Mouse (Mus musculus) urinary bladder, adult 2 months (tissue): ENCODE data around the gene Ak6. TPM values are rescaled to one million over a fixed set of nuclear protein-coding genes. Genes with fewer than 3 reads are reported as not detected.

Experiments
- DNase-seq: peaks from one replicate; pipeline ENCODE4 v3.0.0; 2022; ENCODE audit warnings: low spot score
- polyA plus RNA-seq: library from polyadenylated mRNA; depleted of rRNA; stranded (reverse); fragments of >200 nt; gene quantifications from 2 replicates; pipeline ENCODE4 v1.2.3, GENCODE M21; 2012; rRNA removed

Ak6 gene
- polyA plus RNA-seq: 122 and 135 TPM in 2 replicates

- peak; percentile 98 for DNase-seq
These were observed at the start of gene Ak6, which contains the start of gene Rad17 for GRCm38 (mm10) chr13:100650550-100651438. Gene Ak6, plus strand, starts transcription at chr13:100650979. Gene Rad17, minus strand, starts transcription at chr13:100651051.

GRCm38 (mm10) chr13:100601034-100601433 lies 49.7 kb upstream of the Ak6 start:
- DNase-seq: no peak

- DNase-seq: no peak
These were observed 48.4 kb upstream of the Ak6 start for GRCm38 (mm10) chr13:100602239-100602902.

GRCm38 (mm10) chr13:100603031-100603737 lies 47.6 kb upstream of the Ak6 start:
- no peak for DNase-seq

DNA sequence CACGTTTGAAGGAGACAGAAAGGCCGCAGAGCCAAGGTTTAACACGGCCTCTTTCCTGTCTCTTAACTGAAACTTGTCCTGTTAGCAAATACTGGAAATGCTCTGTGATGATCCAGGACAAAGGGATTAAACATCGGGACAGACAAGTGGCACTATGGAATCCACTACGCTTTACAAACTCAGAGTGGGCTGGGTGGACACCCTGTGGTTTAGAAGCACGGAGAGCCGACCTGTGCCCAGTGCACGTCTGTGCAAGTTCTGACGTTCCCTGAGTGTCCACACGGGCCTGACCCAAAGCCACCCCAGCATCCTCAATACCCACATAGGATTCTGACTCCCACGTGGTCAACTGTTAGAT lies 47.1 kb upstream of the Ak6 start:
- DNase-seq: no peak

DNA sequence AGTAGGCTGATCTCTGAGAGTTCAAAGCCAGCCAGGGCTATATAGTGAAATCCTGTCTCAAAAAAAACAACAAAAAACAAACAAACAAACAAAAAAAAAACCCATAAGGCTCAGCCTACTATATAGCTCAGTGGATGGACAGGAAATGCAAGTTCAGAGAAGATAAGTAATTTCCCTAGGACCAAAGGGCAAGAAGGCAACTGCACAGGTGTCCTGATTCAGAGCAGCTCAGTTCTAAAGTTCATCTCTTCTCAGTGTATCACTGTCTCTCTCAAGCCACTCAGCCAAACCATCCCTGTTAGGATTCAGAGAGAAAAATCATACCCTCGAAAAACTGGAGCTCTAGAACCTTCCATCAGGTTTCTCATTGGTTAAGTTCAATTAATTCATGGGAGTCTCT lies 44.9 kb upstream of the Ak6 start:
- no peak for DNase-seq

DNA sequence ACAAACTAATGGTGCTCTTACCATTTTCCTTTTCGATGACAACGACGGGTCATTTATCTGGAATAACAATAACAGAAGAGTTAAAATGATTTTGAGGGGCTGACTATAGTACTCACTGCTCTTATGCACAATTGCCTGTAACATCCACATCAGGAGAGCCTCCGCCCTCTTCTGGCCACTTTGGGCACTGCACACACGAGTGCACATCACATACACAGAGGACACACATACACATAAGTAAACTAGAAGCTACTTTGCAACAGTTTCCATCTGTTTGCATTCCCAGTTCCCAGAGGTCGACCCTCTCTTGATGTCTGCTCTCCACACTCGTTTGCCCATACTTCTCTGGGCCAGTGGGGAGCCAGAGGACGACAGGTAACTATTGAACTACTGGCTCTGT lies 43.0 kb upstream of the Ak6 start:
- DNase-seq: no peak

DNA sequence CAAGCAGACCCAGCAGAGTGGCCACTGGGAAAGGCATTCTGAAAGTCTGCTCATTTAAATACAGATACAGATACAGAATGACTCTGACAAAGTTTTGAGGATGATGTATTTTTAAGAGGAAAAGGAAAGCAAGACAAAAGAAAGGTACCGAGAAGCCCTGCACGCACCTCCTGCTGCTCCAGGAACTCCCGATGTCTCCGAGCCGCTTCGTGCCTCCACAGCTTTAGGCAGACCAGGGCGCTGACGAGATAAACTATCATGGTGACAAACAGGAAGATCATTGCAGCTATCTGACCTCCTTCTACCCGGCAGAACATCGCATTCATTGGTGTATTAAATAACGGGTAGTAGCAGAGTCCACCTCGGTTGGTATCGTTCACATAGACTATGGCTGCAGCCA lies 39.5 kb upstream of the Ak6 start:
- DNase-seq: no peak

DNA sequence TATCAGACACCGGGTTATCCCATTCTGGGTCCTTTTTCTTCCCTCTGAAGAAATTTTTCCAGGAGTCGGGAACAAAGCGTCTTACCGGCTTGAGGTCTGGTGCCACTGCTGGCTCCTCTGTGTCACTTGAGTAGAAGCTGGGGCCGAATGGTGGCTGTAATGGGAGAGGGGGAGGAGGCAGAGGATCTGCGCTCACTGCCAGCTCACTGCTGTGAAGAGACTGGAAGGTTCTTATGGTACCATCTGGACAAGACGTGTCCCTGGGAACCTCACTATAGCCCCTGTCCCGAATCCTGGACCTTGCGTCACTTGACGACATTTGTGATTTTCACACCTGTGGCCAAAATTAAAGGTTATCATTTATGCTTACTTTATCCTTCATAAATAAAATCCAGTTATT lies 38.5 kb upstream of the Ak6 start:
- no peak for DNase-seq

GRCm38 (mm10) chr13:100612903-100613302 lies 37.9 kb upstream of the Ak6 start:
- no peak for DNase-seq

DNA sequence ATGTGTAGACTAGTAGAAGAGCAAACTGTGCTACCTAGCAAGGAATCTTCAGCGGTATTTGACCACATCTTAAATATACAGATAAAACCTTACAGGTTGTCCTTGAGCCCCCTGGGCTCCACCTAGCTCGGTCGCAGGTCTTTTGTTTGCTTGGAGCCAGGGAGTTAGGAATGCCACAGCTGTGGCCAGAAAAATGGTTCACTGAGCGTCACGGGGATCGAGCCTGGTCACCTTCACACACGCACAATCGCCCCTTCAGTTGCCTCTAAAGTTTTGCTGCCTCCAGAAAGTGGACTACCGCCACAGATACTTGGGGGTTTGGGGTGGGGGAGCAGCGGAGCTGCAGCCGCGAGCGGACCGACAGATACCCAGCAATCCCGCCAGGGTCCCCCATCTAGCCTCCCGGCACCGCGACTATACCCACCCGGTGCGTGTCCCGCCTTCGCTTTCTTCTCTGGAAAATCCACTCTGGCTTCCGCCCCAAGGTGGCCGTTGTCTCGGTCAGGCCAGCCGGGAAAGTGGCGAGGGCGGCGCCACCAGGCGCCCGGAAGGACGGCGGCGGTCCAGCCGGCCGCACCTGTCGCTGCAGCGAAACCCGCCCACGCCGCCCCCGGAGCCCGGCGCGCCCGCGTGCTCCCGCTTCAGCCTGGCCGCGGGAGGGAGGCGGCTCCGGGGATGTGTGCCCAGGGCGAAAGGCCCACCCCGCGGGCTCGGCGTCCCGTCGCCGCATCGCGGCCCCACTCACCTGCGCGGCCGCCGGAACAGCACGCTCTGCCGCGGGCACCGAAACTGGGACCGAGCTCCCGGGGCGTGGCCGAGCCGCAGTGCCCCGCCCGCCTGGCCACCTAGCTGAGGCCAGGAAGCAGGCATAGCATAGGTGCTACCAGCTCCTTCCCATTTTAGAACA lies 34.3 kb upstream of the Ak6 start, which contains the start of gene Marveld2:
TSS of gene Marveld2 (minus strand) at position 791 of the 907 bp plus-strand sequence.
- DNase-seq: peak; percentile 61

DNA sequence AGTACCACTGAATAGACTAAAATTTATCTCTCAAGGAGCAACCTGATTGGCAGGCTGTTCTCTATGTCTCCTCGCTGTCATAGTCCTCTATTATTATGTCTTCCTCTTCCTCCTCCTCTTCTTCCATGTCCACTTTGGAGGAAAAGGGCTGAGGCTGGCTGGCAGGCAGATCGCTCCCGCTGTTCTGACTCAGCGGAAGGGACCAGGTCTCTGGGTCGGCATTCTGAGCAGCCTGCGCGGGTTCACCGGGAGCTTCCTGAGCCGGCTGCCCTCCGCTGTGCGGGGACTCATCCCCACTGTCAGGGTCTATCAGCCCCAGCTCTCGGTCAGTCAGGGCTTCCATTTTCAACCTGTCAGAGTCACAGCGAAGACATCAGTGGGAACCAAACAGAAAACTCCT lies 33.2 kb upstream of the Ak6 start:
- no peak for DNase-seq

DNA sequence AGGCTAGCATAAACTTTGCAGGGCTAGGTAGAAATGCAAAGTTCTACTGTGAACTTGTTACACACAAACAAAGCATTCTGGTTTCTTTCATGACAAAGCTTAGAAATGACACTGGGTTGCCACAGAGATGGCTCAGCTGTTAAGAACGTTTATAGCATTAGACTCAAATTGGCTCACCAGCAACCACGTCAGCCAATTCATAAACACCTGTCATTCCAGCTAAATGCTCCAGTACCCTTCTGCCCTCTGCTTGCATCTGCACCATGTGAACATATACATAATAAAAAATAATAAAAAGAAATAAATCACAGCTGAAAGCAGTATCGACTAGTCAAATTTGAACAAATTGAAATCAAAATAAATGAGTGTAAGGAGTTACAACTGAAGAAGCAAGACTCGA lies 28.5 kb upstream of the Ak6 start:
- no peak for DNase-seq

DNA sequence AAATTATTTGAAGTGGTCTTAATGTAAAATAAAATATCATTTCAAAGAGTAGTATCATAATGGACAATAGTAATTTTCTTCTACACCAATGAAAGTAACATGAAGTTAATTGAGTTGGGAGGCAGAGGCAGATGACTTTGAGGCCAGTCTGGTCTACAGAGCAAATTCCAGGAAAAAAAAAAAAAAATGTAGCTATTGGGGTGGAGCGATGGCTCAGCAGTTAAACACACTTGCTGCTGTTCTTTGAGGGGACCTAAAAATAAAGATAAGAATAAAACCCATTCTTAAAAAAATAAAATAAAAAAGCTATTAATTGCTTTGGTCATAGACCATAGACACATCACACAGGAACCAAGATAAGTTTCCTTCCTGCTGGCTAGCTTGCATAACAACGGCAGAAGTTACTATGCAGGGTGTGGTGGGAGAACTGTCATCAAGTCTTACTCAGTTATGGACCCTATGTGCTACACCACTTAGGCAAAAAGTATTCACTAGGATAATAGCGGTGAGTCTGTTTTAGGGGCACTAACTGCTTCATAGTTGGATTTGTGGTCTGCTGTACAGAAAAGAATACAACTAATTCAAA lies 16.6 kb upstream of the Ak6 start:
- DNase-seq: no peak

GRCm38 (mm10) chr13:100642471-100643209 lies 8.1 kb upstream of the Ak6 start:
- DNase-seq: no peak

DNA sequence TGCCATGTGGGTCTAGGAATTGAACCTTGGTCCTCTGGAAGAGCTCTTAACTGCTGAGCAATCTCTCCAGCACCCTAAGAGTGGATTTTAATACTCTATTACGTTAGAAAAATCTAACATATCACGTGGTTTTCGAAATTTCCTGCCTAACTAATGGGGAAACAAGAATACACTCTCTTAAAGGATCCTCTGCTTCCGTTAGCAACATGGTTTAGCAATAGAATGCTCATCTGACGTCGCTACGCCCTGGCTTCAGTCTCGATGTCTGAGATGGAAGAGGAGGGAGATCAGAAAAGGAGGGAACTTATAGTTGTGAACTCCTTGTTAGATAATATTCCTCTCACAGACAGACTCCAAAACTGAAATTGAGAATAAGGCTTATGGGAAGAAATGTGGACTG lies 2.6 kb upstream of the Ak6 start:
- no peak for DNase-seq

- no peak for DNase-seq
These were observed 834 bp downstream of the Ak6 start, which contains the start of gene Taf9 for GRCm38 (mm10) chr13:100651439-100652186. Gene Taf9, plus strand, starts transcription at chr13:100651579.

GRCm38 (mm10) chr13:100658091-100658490 lies 7.3 kb downstream of the Ak6 start:
- no peak for DNase-seq

- DNase-seq: no peak
These were observed 9.2 kb downstream of the Ak6 start for GRCm38 (mm10) chr13:100659864-100660456.
